Mouse (Mus musculus): ENCODE data around the gene Aqr. TPM values are rescaled to one million over a fixed set of nuclear protein-coding genes. Genes with fewer than 3 reads are reported as not detected.

The Aqr gene
- polyA plus RNA-seq, 1 experiment, result 15.2 TPM

DNA sequence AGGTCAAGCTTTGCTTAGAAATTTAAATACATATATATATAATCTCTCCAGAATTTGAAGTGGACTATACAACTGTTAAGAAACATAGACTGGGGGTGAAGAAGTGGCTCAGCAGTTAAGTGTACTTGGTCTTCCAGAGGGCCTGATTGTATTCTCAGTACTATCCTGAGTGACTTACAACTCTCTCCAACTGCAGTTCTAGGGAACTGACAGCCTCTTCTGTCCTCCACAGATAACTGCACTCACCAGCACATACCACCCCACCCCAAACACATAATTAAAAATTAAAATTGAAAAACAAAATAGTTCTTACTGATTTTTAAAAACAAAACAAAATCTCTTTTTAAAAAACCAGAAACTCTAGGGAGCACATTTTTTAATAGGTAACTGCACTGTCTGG is 13.6 kb downstream of the Aqr start:
- Histone ChIP-seq H3K4me3 (ENCODE audit: insufficient read depth, poor library complexity, severe bottlenecking) (no peak overlapping the region), H3ac (ENCODE audit: control insufficient read depth, insufficient read length, low read depth) (no peak overlapping the region), H3K79me3 (ENCODE audit: low read depth) (peaks cover 36% of the 10 kb centered on the region), H3K27me3 (ENCODE audit: control insufficient read depth, insufficient read depth, insufficient read length) (no peaks in the 10 kb centered on the region), H3K79me2 (ENCODE audit: control insufficient read depth, insufficient read depth) (peaks cover 48% of the 10 kb centered on the region), H3K36me3 (ENCODE audit: control insufficient read depth, insufficient read depth) (peaks cover 29% of the 10 kb centered on the region)
- no peak for TF ChIP-seq MAX (IDR thresholded peaks at IDR 0.05)
- no peak for TF ChIP-seq CTCF (IDR thresholded peaks at IDR 0.05; ENCODE audit: control insufficient read depth, insufficient read depth, insufficient read length)
- TF ChIP-seq MYOG (IDR thresholded peaks at IDR 0.05; ENCODE audit: control insufficient read depth, extremely low read depth, insufficient read length), result no peak
- no peak for TF ChIP-seq FOSL1 (IDR thresholded peaks at IDR 0.05; ENCODE audit: insufficient read depth, low read length, poor library complexity, severe bottlenecking)
- no peak for TF ChIP-seq MYOD1 (IDR thresholded peaks at IDR 0.05; ENCODE audit: control insufficient read depth, insufficient read length, low read depth)
- no peak for TF ChIP-seq CEBPB (IDR thresholded peaks at IDR 0.05; ENCODE audit: low read depth)
- no peak for TF ChIP-seq USF1 (IDR thresholded peaks at IDR 0.05; ENCODE audit: low read depth)

DNA sequence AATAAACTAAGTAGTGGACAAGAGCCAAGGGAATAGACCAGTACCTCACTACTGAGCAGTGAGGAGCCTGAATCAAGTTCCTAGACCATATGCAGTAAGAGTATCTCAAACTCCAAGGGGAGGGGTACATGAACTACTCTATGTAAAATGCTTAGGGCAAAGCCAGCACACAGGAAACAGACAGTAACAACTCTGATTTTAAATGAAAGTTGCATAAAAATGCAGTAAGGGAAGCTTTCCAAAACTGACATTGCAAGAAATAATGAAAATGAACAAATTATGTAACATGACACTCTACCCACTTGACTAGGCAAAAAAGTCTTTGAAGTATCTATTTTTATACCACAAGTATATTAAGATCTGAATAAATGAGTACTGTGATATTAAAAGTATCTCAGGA is 19.0 kb downstream of the Aqr start:
- H3K36me3 ChIP-seq (ENCODE audit: control insufficient read depth, insufficient read depth), result peaks cover 64% of the 10 kb centered on the region
- peaks cover 14% of the 10 kb centered on the region for H3K79me3 ChIP-seq (ENCODE audit: low read depth)
- H3ac ChIP-seq (ENCODE audit: control insufficient read depth, insufficient read length, low read depth), result no peak overlapping the region
- no peak overlapping the region for H3K4me3 ChIP-seq (ENCODE audit: insufficient read depth, poor library complexity, severe bottlenecking)
- H3K79me2 ChIP-seq (ENCODE audit: control insufficient read depth, insufficient read depth), result peaks cover 39% of the 10 kb centered on the region
- H3K27me3 ChIP-seq (ENCODE audit: control insufficient read depth, insufficient read depth, insufficient read length), result no peaks in the 10 kb centered on the region
- TF ChIP-seq CTCF (IDR thresholded peaks at IDR 0.05; ENCODE audit: control insufficient read depth, insufficient read depth, insufficient read length) (no peak), MAX (IDR thresholded peaks at IDR 0.05) (no peak)

DNA sequence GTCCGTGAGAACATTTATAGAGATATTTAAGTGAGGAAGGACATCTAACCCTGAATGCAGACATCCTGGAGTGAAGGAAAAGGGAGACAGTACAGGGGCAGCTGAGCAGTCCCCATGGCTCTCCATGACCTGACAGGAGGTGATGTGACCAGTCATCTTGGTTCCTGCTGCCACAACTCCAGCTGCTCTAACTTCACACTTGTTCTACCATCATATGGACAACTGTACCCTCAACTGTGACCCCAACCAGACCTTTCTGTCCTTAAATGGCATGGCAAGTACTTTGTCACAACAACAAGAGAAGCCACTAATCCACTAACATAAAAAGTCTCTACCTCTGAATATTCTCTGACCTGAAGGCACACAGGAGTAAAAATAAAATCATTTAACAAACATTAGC is 24.8 kb downstream of the Aqr start:
- no peaks in the 10 kb centered on the region for H3K79me3 ChIP-seq (ENCODE audit: low read depth)
- TF ChIP-seq CTCF (IDR thresholded peaks at IDR 0.05; ENCODE audit: control insufficient read depth, insufficient read depth, insufficient read length) (no peak), USF1 (IDR thresholded peaks at IDR 0.05; ENCODE audit: low read depth) (no peak), FOSL1 (IDR thresholded peaks at IDR 0.05; ENCODE audit: insufficient read depth, low read length, poor library complexity, severe bottlenecking) (no peak), MAX (IDR thresholded peaks at IDR 0.05) (no peak), CEBPB (IDR thresholded peaks at IDR 0.05; ENCODE audit: low read depth) (no peak), MYOG (IDR thresholded peaks at IDR 0.05; ENCODE audit: control insufficient read depth, extremely low read depth, insufficient read length) (no peak), MYOD1 (IDR thresholded peaks at IDR 0.05; ENCODE audit: control insufficient read depth, insufficient read length, low read depth) (no peak)
- H3K36me3 ChIP-seq (ENCODE audit: control insufficient read depth, insufficient read depth), result peaks cover 65% of the 10 kb centered on the region
- peaks cover 10% of the 10 kb centered on the region for H3K79me2 ChIP-seq (ENCODE audit: control insufficient read depth, insufficient read depth)
- no peaks in the 10 kb centered on the region for H3K27me3 ChIP-seq (ENCODE audit: control insufficient read depth, insufficient read depth, insufficient read length)
- no peak overlapping the region for H3K4me3 ChIP-seq (ENCODE audit: insufficient read depth, poor library complexity, severe bottlenecking)
- no peak overlapping the region for H3ac ChIP-seq (ENCODE audit: control insufficient read depth, insufficient read length, low read depth)

GRCm38 (mm10) chr2:114157345-114157744 is 29.5 kb downstream of the Aqr start:
- H3K36me3 ChIP-seq (ENCODE audit: control insufficient read depth, insufficient read depth), result peaks cover 80% of the 10 kb centered on the region
- H3ac ChIP-seq (ENCODE audit: control insufficient read depth, insufficient read length, low read depth), result no peak overlapping the region
- no peaks in the 10 kb centered on the region for H3K27me3 ChIP-seq (ENCODE audit: control insufficient read depth, insufficient read depth, insufficient read length)
- no peaks in the 10 kb centered on the region for H3K79me2 ChIP-seq (ENCODE audit: control insufficient read depth, insufficient read depth)
- no peaks in the 10 kb centered on the region for H3K79me3 ChIP-seq (ENCODE audit: low read depth)
- no peak overlapping the region for H3K4me3 ChIP-seq (ENCODE audit: insufficient read depth, poor library complexity, severe bottlenecking)
- no peak for TF ChIP-seq CEBPB (IDR thresholded peaks at IDR 0.05; ENCODE audit: low read depth)
- TF ChIP-seq FOSL1 (IDR thresholded peaks at IDR 0.05; ENCODE audit: insufficient read depth, low read length, poor library complexity, severe bottlenecking), result no peak
- no peak for TF ChIP-seq MYOD1 (IDR thresholded peaks at IDR 0.05; ENCODE audit: control insufficient read depth, insufficient read length, low read depth)
- TF ChIP-seq USF1 (IDR thresholded peaks at IDR 0.05; ENCODE audit: low read depth), result no peak
- no peak for TF ChIP-seq MYOG (IDR thresholded peaks at IDR 0.05; ENCODE audit: control insufficient read depth, extremely low read depth, insufficient read length)
- TF ChIP-seq MAX (IDR thresholded peaks at IDR 0.05), result no peak
- TF ChIP-seq CTCF (IDR thresholded peaks at IDR 0.05; ENCODE audit: control insufficient read depth, insufficient read depth, insufficient read length), result no peak

- Histone ChIP-seq H3K27me3 (ENCODE audit: control insufficient read depth, insufficient read depth, insufficient read length) (no peaks in the 10 kb centered on the region), H3K79me2 (ENCODE audit: control insufficient read depth, insufficient read depth) (no peaks in the 10 kb centered on the region), H3K36me3 (ENCODE audit: control insufficient read depth, insufficient read depth) (peaks cover 79% of the 10 kb centered on the region), H3ac (ENCODE audit: control insufficient read depth, insufficient read length, low read depth) (no peak overlapping the region), H3K4me3 (ENCODE audit: insufficient read depth, poor library complexity, severe bottlenecking) (no peak overlapping the region), H3K79me3 (ENCODE audit: low read depth) (no peaks in the 10 kb centered on the region)
- TF ChIP-seq USF1 (IDR thresholded peaks at IDR 0.05; ENCODE audit: low read depth), result no peak
- no peak for TF ChIP-seq MAX (IDR thresholded peaks at IDR 0.05)
- no peak for TF ChIP-seq MYOG (IDR thresholded peaks at IDR 0.05; ENCODE audit: control insufficient read depth, extremely low read depth, insufficient read length)
- no peak for TF ChIP-seq MYOD1 (IDR thresholded peaks at IDR 0.05; ENCODE audit: control insufficient read depth, insufficient read length, low read depth)
- TF ChIP-seq CEBPB (IDR thresholded peaks at IDR 0.05; ENCODE audit: low read depth), result no peak
- no peak for TF ChIP-seq CTCF (IDR thresholded peaks at IDR 0.05; ENCODE audit: control insufficient read depth, insufficient read depth, insufficient read length)
- TF ChIP-seq FOSL1 (IDR thresholded peaks at IDR 0.05; ENCODE audit: insufficient read depth, low read length, poor library complexity, severe bottlenecking), result no peak
Observed at GRCm38 (mm10) chr2:114156639-114157038, 30.2 kb downstream of the Aqr start.

GRCm38 (mm10) chr2:114153247-114153646 is 33.6 kb downstream of the Aqr start:
- TF ChIP-seq CTCF (IDR thresholded peaks at IDR 0.05; ENCODE audit: control insufficient read depth, insufficient read depth, insufficient read length) (no peak), FOSL1 (IDR thresholded peaks at IDR 0.05; ENCODE audit: insufficient read depth, low read length, poor library complexity, severe bottlenecking) (no peak), MYOG (IDR thresholded peaks at IDR 0.05; ENCODE audit: control insufficient read depth, extremely low read depth, insufficient read length) (no peak), MAX (IDR thresholded peaks at IDR 0.05) (no peak), USF1 (IDR thresholded peaks at IDR 0.05; ENCODE audit: low read depth) (no peak), MYOD1 (IDR thresholded peaks at IDR 0.05; ENCODE audit: control insufficient read depth, insufficient read length, low read depth) (no peak), CEBPB (IDR thresholded peaks at IDR 0.05; ENCODE audit: low read depth) (no peak)

More at GRCm38 (mm10) chr2:114153247-114153646, 33.6 kb downstream of the Aqr start:
- H3K79me3 ChIP-seq (ENCODE audit: low read depth), result no peaks in the 10 kb centered on the region
- peaks cover 87% of the 10 kb centered on the region for H3K36me3 ChIP-seq (ENCODE audit: control insufficient read depth, insufficient read depth)
- H3ac ChIP-seq (ENCODE audit: control insufficient read depth, insufficient read length, low read depth), result no peak overlapping the region
- no peak overlapping the region for H3K4me3 ChIP-seq (ENCODE audit: insufficient read depth, poor library complexity, severe bottlenecking)
- no peaks in the 10 kb centered on the region for H3K79me2 ChIP-seq (ENCODE audit: control insufficient read depth, insufficient read depth)
- H3K27me3 ChIP-seq (ENCODE audit: control insufficient read depth, insufficient read depth, insufficient read length), result no peaks in the 10 kb centered on the region

All from C2C12 (cell line).